ENCODE assay signal across 1 mouse cellular context in genomic region chr3:96235836-96236235, GRCm38 (mm10).
TF ChIP-seq lines count a peak whose summit lies in the region.

No protein-coding gene starts in this region.

TF ChIP-seq in MEL, 35 proteins besides CTCF, POLR2A, EP300 and RAD21:
- no peak for TF ChIP-seq HCFC1 (IDR thresholded peaks at IDR 0.05; ENCODE audit: low read depth, low read length)
- no peak for TF ChIP-seq JUND (IDR thresholded peaks at IDR 0.05; ENCODE audit: low read depth, low read length)
- TF ChIP-seq ZC3H11A (IDR thresholded peaks at IDR 0.05; ENCODE audit: low read depth, low read length) = no peak
- no peak for TF ChIP-seq RCOR1 (IDR thresholded peaks at IDR 0.05; ENCODE audit: low read depth, low read length)
- TF ChIP-seq USF2 (IDR thresholded peaks at IDR 0.05; ENCODE audit: borderline replicate concordance in 1 of 2, insufficient read depth in 1 of 2, low read depth in 1 of 2, low read length in 2 of 2) = no peak
- TF ChIP-seq GABPA (IDR thresholded peaks at IDR 0.05; ENCODE audit: low read depth, low read length) = no peak
- no peak for TF ChIP-seq BHLHE40 (IDR thresholded peaks at IDR 0.05; ENCODE audit: borderline replicate concordance, low read depth, low read length)
- TF ChIP-seq TBP (IDR thresholded peaks at IDR 0.05; ENCODE audit: low read depth, low read length) = no peak
- TF ChIP-seq MAFK (IDR thresholded peaks at IDR 0.05; ENCODE audit: borderline replicate concordance, low read depth, low read length) = no peak
